ENCODE assay signal across 9 mouse cellular contexts in the genomic region with DNA sequence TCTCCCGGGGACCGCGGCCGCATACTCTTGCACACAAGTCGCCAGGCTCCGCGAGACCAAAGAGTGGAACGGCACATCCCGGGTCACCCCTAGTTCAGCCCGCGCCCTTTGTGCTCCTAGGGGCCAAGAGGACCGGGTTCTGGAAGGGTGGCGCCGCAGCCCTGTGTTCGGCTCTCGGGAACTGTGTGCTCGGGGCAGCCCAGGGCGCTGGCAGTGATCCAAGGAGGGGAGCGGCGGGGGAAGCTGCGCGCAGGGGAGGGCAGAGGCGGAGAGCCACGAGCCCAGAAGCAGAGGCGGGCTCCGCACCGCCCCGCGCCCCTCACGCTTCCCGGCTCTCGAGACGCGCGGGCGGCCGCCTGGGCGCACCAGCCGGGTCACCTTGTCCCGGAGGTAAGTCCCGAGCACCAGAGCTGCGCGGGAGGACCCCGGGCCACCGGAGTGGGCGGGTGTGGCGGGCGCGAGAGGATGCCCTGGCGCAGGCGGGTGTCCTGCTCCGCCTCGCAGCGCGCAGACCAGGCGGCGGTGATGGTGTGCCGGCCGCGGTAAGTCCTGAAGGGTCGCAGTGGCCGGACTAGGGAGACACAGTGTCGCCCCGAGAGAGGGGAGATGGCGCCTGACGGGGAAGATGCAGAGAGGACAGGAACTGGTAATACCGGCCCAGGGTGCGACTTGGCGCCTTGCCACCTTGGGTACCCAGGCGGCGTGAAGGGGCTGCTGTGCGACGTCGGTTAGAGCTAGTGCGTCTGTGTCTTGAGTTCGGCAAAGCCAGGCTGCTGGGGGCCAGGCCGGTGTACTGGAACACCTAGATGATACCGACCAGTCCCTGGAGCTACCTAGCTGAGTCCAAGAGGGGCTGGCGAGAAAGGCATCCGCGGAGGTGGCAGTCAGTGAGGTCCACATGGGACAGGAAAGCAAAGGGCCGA. TPM values are rescaled to one million over a fixed set of nuclear protein-coding genes. Genes with fewer than 3 reads are reported as not detected.
A peak's percentile ranks its signal among the peaks of the same experiment; 100 is the strongest.
DNase-seq lines count a peak whose midpoint lies in the region; ATAC-seq and TF ChIP-seq lines count a peak whose summit lies in the region.
"Had no signal": no experiment of that assay in that cellular context is flagged by ENCODE, and none has a peak within 500 bp of the region (broad histone marks: within the 10 kb centered on the region; RNA-seq: fewer than 3 reads in every experiment).

C530025M09Rik (minus strand) TSS at position 678 of the 923 bp plus-strand sequence.

- H3K27me3 ChIP-seq in heart, embryonic 12.5 days (replicated peaks) = peaks cover 37% of the 10 kb centered on the region
- peaks cover 5% of the 10 kb centered on the region; the same call in 1 of the 2 replicates for H3K27me3 ChIP-seq in small intestine, adult 2 months (ENCODE audit: control insufficient read depth, insufficient read depth, low read length)

- peak within 1 kb of the TSS; percentile 97 for H3K4me2 ChIP-seq in heart, embryonic 12.5 days

- TF ChIP-seq CTCF in small intestine, adult 2 months (IDR thresholded peaks at IDR 0.05; ENCODE audit: extremely low read depth, insufficient read length, insufficient replicate concordance, low read depth, low read length) = no peak

- peak; percentile 81 for ATAC-seq in heart, embryonic 12.5 days (ENCODE audit: insufficient number of reproducible peaks, low FRiP score)
- peak; percentile 23; the same call in 1 of the 2 replicates for ATAC-seq in megakaryocyte progenitor cell, adult 5-6 weeks (replicated peaks; ENCODE audit: poor library complexity)
- no peak for ATAC-seq in activated CD4-positive, CD25-positive, alpha-beta regulatory T cell, adult 4 months

- peak within 1 kb of the TSS; percentile 66 for H3K9ac ChIP-seq in heart, embryonic 12.5 days

- no peaks in the 10 kb centered on the region for H3K9me3 ChIP-seq in heart, embryonic 12.5 days (replicated peaks)

- no peak for TF ChIP-seq POLR2A in small intestine, adult 2 months (IDR thresholded peaks at IDR 0.05; ENCODE audit: low read depth, low read length)

- under 1% methylated on average over 68 of the region's 82 CpGs for WGBS in heart, embryonic 12.5 days
- 2% methylated on average over 79 of the region's 82 CpGs for WGBS in small intestine, adult 2 months

- DNase-seq in thymus, postnatal 36 days = peak; percentile 1 to 7
- no peak for DNase-seq in thymus, postnatal 14 days
- DNase-seq in embryo, embryonic 11 days = peak; percentile 72
- DNase-seq in layer of hippocampus, adult 9-11 months = peak; percentile 16

- no peak within 1 kb of the TSS for H3K27ac ChIP-seq in heart, embryonic 12.5 days (ENCODE audit: poor library complexity, severe bottlenecking)
- H3K27ac ChIP-seq in small intestine, adult 2 months (ENCODE audit: insufficient read depth, low read depth, low read length) = no peak within 1 kb of the TSS

- no peaks in the 10 kb centered on the region for H3K36me3 ChIP-seq in heart, embryonic 12.5 days
- H3K36me3 ChIP-seq in small intestine, adult 2 months (ENCODE audit: control insufficient read depth, insufficient read depth, low read length) = no peaks in the 10 kb centered on the region

- H3K4me1 ChIP-seq in heart, embryonic 12.5 days (replicated peaks) = peaks cover 20% of the 10 kb centered on the region
- H3K4me1 ChIP-seq in small intestine, adult 2 months (ENCODE audit: control insufficient read depth, insufficient read depth, insufficient read length, low read length) = no peaks in the 10 kb centered on the region

- H3K4me3 ChIP-seq in heart, embryonic 12.5 days = peak within 1 kb of the TSS; percentile 64
- H3K4me3 ChIP-seq in small intestine, adult 2 months (ENCODE audit: low read depth, low read length) = peak within 1 kb of the TSS; percentile 30

RNA-seq across cellular contexts. Expression of gene C530025M09Rik, which starts in this region (rescaled TPM):
- polyA plus RNA-seq in heart, embryonic 12.5 days (2016; fragmentation: Nextera tagmentation; extraction: Ambion mirVana) = 0.33 and 0.43 TPM in 2 replicates
- total RNA-seq in megakaryocyte progenitor cell, adult 5-6 weeks (2015) = not detected in 2 replicates
- not detected in 2 replicates for total RNA-seq in megakaryocyte progenitor cell, adult 5-6 weeks (2017)
- not detected in 2 replicates for polyA plus RNA-seq in small intestine, adult 2 months (2012; rRNA removed)
- polyA plus RNA-seq in activated CD4-positive, CD25-positive, alpha-beta regulatory T cell, adult 4 months (2017; shearing (Covaris generic)) = not detected
- total RNA-seq: neutrophil, adult 5-6 weeks had no signal

Comparison
In these comparisons a context has a peak if more than half of its experiments do, and no peak if none do; other contexts are left out.
1. Peak in ATAC-seq, H3K4me3 ChIP-seq, H3K9ac ChIP-seq and H3K4me2 ChIP-seq in heart, embryonic 12.5 days; RNA of the gene not detected or under 1 TPM.
2. Peak in ATAC-seq in megakaryocyte progenitor cell, adult 5-6 weeks; RNA of the gene not detected or under 1 TPM.